Mouse (Mus musculus) lung, embryonic 16.5 days (tissue): ENCODE measurements around the gene Smim6. TPM values are rescaled to one million over a fixed set of nuclear protein-coding genes. Genes with fewer than 3 reads are reported as not detected.

Source experiments
- ATAC-seq: fragments of 200-750 bp; cut with Nextera tagmentation; 2 replicates; pipeline ENCODE4 v1.8.0; 2017; ENCODE audit warnings: low read depth, mild to moderate bottlenecking, moderate library complexity
- H3K27ac ChIP-seq: fragments of 300-500 bp; sonication (generic); 2 replicates; pipeline ENCODE4 v1.5.1; 2014; ENCODE audit warnings: mild to moderate bottlenecking, control low read depth, low read length
- H3K27me3 ChIP-seq: fragments of 300-500 bp; sonication (generic); 2 replicates; pipeline ENCODE4 v1.6.1; 2014; ENCODE audit warnings: low read depth, low read length, mixed read lengths; ENCODE audit not compliant: control insufficient read depth, insufficient read depth
- H3K36me3 ChIP-seq: fragments of 300-500 bp; sonication (generic); 2 replicates; pipeline ENCODE4 v1.6.1; 2014; ENCODE audit warnings: low read length; ENCODE audit not compliant: control insufficient read depth, insufficient read depth
- H3K4me1 ChIP-seq: fragments of 300-500 bp; sonication (generic); replicated peaks from 2 replicates; pipeline ENCODE4 v1.6.1; 2014; ENCODE audit warnings: low read length, mixed read lengths; ENCODE audit not compliant: control insufficient read depth, insufficient read depth
- H3K4me2 ChIP-seq: fragments of 300-500 bp; sonication (generic); 2 replicates; pipeline ENCODE4 v1.6.1; 2014; ENCODE audit warnings: low read depth, low read length, control low read depth
- H3K4me3 ChIP-seq: fragments of 300-500 bp; sonication (generic); 2 replicates; pipeline ENCODE4 v1.5.1; 2014; ENCODE audit warnings: mild to moderate bottlenecking, low read length, control low read depth
- H3K9ac ChIP-seq: fragments of 300-500 bp; sonication (generic); 2 replicates; pipeline ENCODE4 v1.6.1; 2014; ENCODE audit warnings: low read length, control low read depth
- H3K9me3 ChIP-seq: fragments of 300-500 bp; sonication (generic); 2 replicates; pipeline ENCODE4 v1.6.1; 2016; ENCODE audit warnings: low read length; ENCODE audit not compliant: control insufficient read depth
- WGBS: fragments of 180-500 bp; shearing (Covaris S2); extraction: QIAGEN DNeasy Blood & Tissue Kit; methylation state at CpG from one replicate; pipeline ENCODE4 v1.1.7; 2014; 5-methylcytosine and 5-hydroxymethylcytosine counted together
- polyA plus RNA-seq: library from polyadenylated mRNA; unstranded; fragments of >200 nt; fragmentation: Nextera tagmentation; extraction: Ambion mirVana; gene quantifications from 2 replicates; pipeline ENCODE4 v1.2.1, GENCODE M21; 2015

The Smim6 gene
- polyA plus RNA-seq, 1 experiment from 2014 or later: 35.5 TPM

DNA sequence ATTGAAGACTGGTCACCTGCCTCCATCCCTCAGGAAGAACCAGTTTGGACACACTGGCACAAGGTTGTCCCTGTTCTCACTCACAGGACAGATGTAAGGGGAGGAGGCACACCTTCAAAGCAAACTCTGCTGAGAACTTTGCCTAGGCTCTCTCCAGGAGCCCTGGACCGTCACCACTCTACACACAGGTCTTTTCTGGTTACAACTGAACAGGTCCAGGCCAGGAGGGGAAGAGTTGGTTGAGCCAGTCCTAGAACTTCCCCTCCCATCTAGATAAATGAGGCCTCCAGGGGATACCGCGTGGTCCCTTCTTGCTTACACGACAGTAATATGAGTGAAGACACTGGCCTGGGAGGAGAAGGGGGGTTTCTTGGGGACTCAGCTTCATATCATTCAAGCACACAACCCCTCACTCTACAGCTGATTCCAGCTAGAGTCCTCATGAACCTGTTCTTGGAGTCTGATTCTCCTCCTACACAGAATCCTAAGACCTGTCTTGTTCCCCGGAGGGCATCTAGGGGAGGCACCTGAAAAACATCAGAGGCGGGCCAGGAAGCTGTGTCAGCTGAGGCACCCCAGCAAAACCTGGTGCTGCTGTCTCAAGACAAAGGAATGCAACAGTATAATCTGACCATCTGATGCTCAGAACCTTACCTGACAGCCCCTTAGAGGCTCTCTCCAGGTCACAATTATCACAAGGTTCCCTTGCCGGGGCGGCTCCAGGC lies 7.4 kb upstream of the Smim6 start:
- H3K4me3 ChIP-seq: no peak overlapping the region
- H3K27me3 ChIP-seq: no peaks in the 10 kb centered on the region
- WGBS: 59% methylated on average over 8 of the region's 8 CpGs
- H3K4me1 ChIP-seq: peaks cover 65% of the 10 kb centered on the region
- H3K9me3 ChIP-seq: no peaks in the 10 kb centered on the region
- H3K4me2 ChIP-seq: no peak overlapping the region
- no peak overlapping the region for H3K9ac ChIP-seq
- no peak for ATAC-seq
- H3K27ac ChIP-seq: peak overlapping the region; percentile 64
- no peaks in the 10 kb centered on the region for H3K36me3 ChIP-seq

DNA sequence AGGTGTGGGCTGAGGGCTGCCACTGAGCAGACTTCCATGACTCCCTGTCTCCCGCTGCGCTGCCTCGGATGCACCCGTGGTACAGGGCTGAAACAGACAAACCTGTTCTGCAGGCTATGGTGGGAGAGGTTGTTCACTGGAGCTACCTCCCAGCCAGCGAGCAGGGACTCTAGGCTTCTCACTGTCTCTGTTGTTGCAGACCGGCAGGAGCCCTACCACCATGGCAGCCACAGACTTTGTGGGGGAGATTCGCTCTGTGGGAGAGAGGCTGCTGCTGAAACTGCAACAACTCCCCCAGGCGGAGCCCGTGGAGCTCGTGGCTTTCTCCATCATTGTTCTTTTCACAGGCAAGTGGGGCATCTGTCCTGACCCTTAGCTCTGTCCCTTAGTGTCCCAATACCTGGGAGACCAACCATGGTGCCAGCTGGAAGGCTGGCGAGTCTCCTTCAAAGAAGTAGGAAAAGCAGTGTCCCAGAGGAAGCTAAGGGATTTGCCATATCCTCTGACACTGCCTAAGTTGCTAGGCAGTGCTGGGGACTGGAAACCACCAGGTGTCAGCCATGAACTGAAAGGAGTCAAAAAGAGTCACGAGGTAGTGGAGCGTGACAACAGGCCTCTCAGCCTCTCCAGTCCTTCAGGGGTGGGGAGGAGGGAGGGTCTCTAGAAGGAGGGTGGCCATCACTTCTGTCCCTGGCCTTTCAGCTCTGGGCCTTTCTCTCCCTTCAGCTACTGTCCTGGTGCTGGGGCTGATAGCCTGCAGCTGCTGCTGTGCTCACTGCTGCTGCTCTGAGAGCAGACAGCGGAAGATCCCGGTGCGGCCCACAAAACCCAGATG lies 6.6 kb upstream of the Smim6 start:
- Histone ChIP-seq H3K4me3 (no peak overlapping the region), H3K27me3 (no peaks in the 10 kb centered on the region), H3K9me3 (no peaks in the 10 kb centered on the region), H3K9ac (peak overlapping the region; percentile 21; the same call in 1 of the 2 replicates), H3K4me2 (no peak overlapping the region), H3K4me1 (peaks cover 57% of the 10 kb centered on the region), H3K36me3 (no peaks in the 10 kb centered on the region), H3K27ac (peak overlapping the region; percentile 64)
- peak; percentile 48 for ATAC-seq
- 45% methylated on average over 16 of the region's 16 CpGs for WGBS

DNA sequence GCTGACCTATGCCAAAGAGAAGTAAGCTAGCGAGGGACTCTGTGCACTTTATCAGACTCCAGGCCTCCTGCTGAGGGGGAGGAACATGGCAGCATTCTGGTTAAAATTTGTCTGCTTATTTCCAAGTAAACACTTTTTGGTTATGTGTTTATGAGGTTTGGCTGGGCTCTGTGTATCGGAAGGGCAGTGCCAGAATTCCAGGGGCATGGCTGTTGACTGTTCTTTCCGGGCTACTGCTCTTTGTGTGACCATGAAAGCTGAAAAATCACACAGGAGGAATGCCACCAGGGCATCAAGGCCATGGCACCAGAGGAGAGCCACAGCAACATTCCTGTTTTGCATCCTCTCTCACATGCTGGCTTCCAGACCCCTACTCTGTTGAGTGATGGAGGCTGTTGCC lies 5.7 kb upstream of the Smim6 start:
- Histone ChIP-seq H3K36me3 (no peaks in the 10 kb centered on the region), H3K27ac (no peak overlapping the region), H3K27me3 (no peaks in the 10 kb centered on the region), H3K4me2 (no peak overlapping the region), H3K9me3 (no peaks in the 10 kb centered on the region), H3K9ac (peak overlapping the region; percentile 21; the same call in 1 of the 2 replicates), H3K4me3 (no peak overlapping the region), H3K4me1 (peaks cover 48% of the 10 kb centered on the region)
- 75% methylated on average over 3 of the region's 3 CpGs for WGBS
- ATAC-seq: no peak

DNA sequence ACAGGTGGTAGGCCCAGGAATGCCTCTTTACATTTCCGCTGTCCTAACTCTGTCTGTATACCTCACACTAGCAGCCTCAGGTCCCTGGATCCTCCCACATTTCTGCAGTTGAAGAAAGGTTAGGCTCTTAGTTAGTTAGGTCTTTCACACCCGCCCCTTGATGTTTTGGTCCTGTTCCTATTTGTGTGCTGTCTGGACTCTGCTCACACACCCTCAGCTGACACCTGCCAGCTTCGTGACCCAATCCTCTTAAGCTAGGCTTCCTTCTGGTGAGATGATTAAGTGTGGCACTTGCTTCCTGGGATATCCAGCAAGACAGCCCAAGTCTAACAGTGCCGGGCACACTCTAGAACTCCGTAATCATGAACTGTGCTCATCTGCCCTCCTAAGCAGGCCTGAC lies 5.3 kb upstream of the Smim6 start:
- Histone ChIP-seq H3K4me3 (no peak overlapping the region), H3K4me2 (no peak overlapping the region), H3K27ac (no peak overlapping the region), H3K27me3 (no peaks in the 10 kb centered on the region), H3K4me1 (peaks cover 48% of the 10 kb centered on the region), H3K36me3 (no peaks in the 10 kb centered on the region), H3K9me3 (no peaks in the 10 kb centered on the region), H3K9ac (no peak overlapping the region)
- ATAC-seq: no peak
- 84% methylated on average over 5 of the region's 5 CpGs for WGBS

DNA sequence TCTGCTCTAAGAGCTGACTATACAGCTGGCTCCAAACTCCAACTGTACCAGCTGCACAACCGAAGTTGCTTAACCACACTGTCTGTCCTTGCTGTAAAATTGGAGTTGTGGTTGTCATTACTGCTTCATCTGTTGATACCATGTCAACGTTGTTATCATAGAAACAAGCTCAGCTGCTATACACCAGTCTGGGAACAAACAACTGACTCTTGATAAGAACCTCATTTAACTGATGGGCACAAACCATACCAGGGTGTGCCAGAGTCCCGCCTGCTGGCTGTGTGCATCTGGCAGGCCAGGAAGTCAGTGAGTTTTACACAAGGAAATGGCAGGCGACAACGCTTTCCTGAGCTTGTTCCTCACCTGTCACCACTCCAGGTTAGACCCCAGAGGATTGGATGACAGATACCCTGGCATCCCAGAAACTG lies 669 bp upstream of the Smim6 start:
- H3K36me3 ChIP-seq: peaks cover 6% of the 10 kb centered on the region; the same call in 1 of the 2 replicates
- peak overlapping the region; percentile 97 for H3K27ac ChIP-seq
- peak overlapping the region; percentile 25; the same call in 1 of the 2 replicates for H3K9ac ChIP-seq
- no peak for ATAC-seq
- H3K4me2 ChIP-seq: no peak overlapping the region; the same call in 1 of the 2 replicates
- no peaks in the 10 kb centered on the region for H3K9me3 ChIP-seq
- no peaks in the 10 kb centered on the region for H3K27me3 ChIP-seq
- no peak overlapping the region for H3K4me3 ChIP-seq
- peaks cover 6% of the 10 kb centered on the region for H3K4me1 ChIP-seq
- WGBS: 70% methylated on average over 5 of the region's 5 CpGs

GRCm38 (mm10) chr11:115916579-115916978 lies 4.8 kb downstream of the Smim6 start:
- no peaks in the 10 kb centered on the region for H3K27me3 ChIP-seq
- H3K36me3 ChIP-seq: peaks cover 6% of the 10 kb centered on the region
- WGBS: 86% methylated on average over 4 of the region's 4 CpGs
- peaks cover 2% of the 10 kb centered on the region for H3K4me1 ChIP-seq
- no peak overlapping the region for H3K27ac ChIP-seq
- no peak overlapping the region for H3K4me3 ChIP-seq
- no peaks in the 10 kb centered on the region for H3K9me3 ChIP-seq
- H3K4me2 ChIP-seq: no peak overlapping the region
- H3K9ac ChIP-seq: no peak overlapping the region
- ATAC-seq: no peak

GRCm38 (mm10) chr11:115918637-115919036 lies 6.8 kb downstream of the Smim6 start:
- Histone ChIP-seq H3K27me3 (no peaks in the 10 kb centered on the region), H3K4me3 (no peak overlapping the region), H3K27ac (no peak overlapping the region), H3K9ac (no peak overlapping the region), H3K9me3 (no peaks in the 10 kb centered on the region), H3K4me1 (no peaks in the 10 kb centered on the region; the same call in 1 of the 2 replicates), H3K36me3 (peaks cover 8% of the 10 kb centered on the region), H3K4me2 (no peak overlapping the region)
- no peak for ATAC-seq
- WGBS: 84% methylated on average over 5 of the region's 5 CpGs

DNA sequence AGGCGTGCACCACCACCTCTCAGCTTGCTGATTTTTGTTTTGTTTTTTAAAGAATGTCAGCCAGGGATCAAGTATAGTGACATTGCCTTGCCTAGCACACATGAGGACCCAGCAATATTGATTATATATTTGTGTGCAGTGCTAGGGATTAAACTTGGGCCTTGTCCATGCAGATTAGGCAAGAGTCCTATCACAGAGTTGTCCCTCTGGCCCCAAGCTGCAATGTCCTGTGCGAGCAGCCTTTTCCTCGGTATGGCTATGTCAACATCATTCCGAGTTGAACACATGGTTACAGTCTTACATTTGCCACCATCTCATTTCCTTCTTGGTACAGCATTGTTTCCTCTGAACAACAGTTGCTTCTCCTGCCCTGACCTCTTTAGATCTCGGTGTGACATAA lies 7.3 kb downstream of the Smim6 start:
- 88% methylated on average over 5 of the region's 5 CpGs for WGBS
- H3K4me3 ChIP-seq: no peak overlapping the region
- H3K27ac ChIP-seq: no peak overlapping the region
- H3K4me1 ChIP-seq: no peaks in the 10 kb centered on the region; the same call in 1 of the 2 replicates
- H3K9me3 ChIP-seq: no peaks in the 10 kb centered on the region
- H3K27me3 ChIP-seq: no peaks in the 10 kb centered on the region
- H3K9ac ChIP-seq: no peak overlapping the region
- peaks cover 8% of the 10 kb centered on the region for H3K36me3 ChIP-seq
- no peak for ATAC-seq
- no peak overlapping the region for H3K4me2 ChIP-seq

GRCm38 (mm10) chr11:115920110-115920818 lies 8.4 kb downstream of the Smim6 start:
- Histone ChIP-seq H3K4me2 (no peak overlapping the region), H3K9me3 (no peaks in the 10 kb centered on the region), H3K9ac (no peak overlapping the region), H3K36me3 (peaks cover 6% of the 10 kb centered on the region), H3K27ac (no peak overlapping the region), H3K4me1 (no peaks in the 10 kb centered on the region), H3K4me3 (no peak overlapping the region), H3K27me3 (no peaks in the 10 kb centered on the region)
- WGBS: 30% methylated on average over 6 of the region's 6 CpGs
- no peak for ATAC-seq
